25 mouse cellular contexts compared by ENCODE assay signal in the genomic region with DNA sequence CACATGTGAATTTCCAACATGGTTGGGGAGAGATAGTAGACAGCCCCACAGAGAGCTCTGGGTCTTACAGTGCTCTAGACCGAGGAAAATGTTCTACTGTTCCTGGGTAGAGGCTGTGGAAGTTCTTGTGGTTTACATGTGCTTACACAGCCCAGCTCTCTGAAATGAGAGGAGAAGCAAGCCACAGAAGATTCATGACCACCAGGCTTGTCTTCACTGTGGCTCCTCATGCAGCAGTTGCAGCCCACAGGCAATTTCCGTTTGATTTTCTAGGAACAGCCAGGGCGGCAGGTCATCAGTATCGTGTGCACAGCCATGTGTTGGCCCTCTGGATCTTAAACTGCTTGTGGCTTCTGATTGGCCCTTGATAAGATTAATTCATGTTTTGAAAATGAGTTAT.
A peak's percentile ranks its signal among the peaks of the same experiment; 100 is the strongest.
DNase-seq lines count a peak whose midpoint lies in the region; ATAC-seq and TF ChIP-seq lines count a peak whose summit lies in the region.
"Had no signal": no experiment of that assay in that cellular context is flagged by ENCODE, and none has a peak within 500 bp of the region (broad histone marks: within the 10 kb centered on the region; RNA-seq: fewer than 3 reads in every experiment).

No protein-coding gene starts in this region.

- no peak for TF ChIP-seq POLR2A in kidney, adult 2 months (IDR thresholded peaks at IDR 0.05; ENCODE audit: low read depth, low read length)

- H3K9ac ChIP-seq in kidney, postnatal 0 days (ENCODE audit: low read depth, low read length), result no peak overlapping the region
- no peak overlapping the region for H3K9ac ChIP-seq in hindbrain, embryonic 13.5 days
- H3K9ac ChIP-seq: embryonic facial prominence, embryonic 12.5 days; forebrain, embryonic 13.5 days; forebrain, embryonic 15.5 days had no signal

- 56% methylated on average over 4 of the region's 4 CpGs for WGBS in kidney, postnatal 0 days
- 67% methylated on average over 4 of the region's 4 CpGs for WGBS in kidney, adult 2 months
- 93% methylated on average over 4 of the region's 4 CpGs for WGBS in hindbrain, embryonic 13.5 days

- intact Hi-C loops in gastrocnemius, adult 2 months (cut with DNase I), result loop anchor here (2.0 to 10.0 kb wide), 3 partner anchors 131 to 515 kb away; no protein-coding TSS in a partner anchor

- no peak overlapping the region for H3K4me2 ChIP-seq in kidney, postnatal 0 days (ENCODE audit: low read length)
- no peak overlapping the region for H3K4me2 ChIP-seq in hindbrain, embryonic 13.5 days
- H3K4me2 ChIP-seq: embryonic facial prominence, embryonic 12.5 days; forebrain, embryonic 13.5 days; forebrain, embryonic 15.5 days had no signal

- no peak for ATAC-seq in kidney, postnatal 0 days (replicated peaks; ENCODE audit: low FRiP score, low read depth)
- peak; percentile 57 to 72 for ATAC-seq in hematopoietic stem cell, adult 5-6 weeks (replicated peaks in 1 of 2; ENCODE audit: insufficient read depth in 1 of 2, low FRiP score in 2 of 2, low TSS enrichment in 1 of 2, low read depth in 1 of 2, poor library complexity in 2 of 2, severe bottlenecking in 2 of 2)
- no peak for ATAC-seq in hindbrain, embryonic 13.5 days (ENCODE audit: low FRiP score)
- ATAC-seq: activated CD4-positive, CD25-positive, alpha-beta regulatory T cell, adult 4 months; CD4-positive, CD25-positive, alpha-beta regulatory T cell, adult 4 months; forebrain, embryonic 13.5 days; forebrain, embryonic 15.5 days; Patski had no signal

- no peaks in the 10 kb centered on the region for H3K27me3 ChIP-seq in kidney, postnatal 0 days (ENCODE audit: insufficient read depth, low read length)
- H3K27me3 ChIP-seq in kidney, adult 2 months (replicated peaks; ENCODE audit: control insufficient read depth, insufficient read depth, low read length), result no peaks in the 10 kb centered on the region
- no peaks in the 10 kb centered on the region for H3K27me3 ChIP-seq in hindbrain, embryonic 13.5 days
- H3K27me3 ChIP-seq: CH12.LX; embryonic facial prominence, embryonic 12.5 days; forebrain, embryonic 13.5 days; forebrain, embryonic 15.5 days; Patski had no signal

- peaks cover 21% of the 10 kb centered on the region for H3K4me1 ChIP-seq in kidney, postnatal 0 days (replicated peaks; ENCODE audit: insufficient read depth, low read length)
- 0 out of 2 replicates have a peak, but pooled peaks cover 4% of the 10 kb centered on the region for H3K4me1 ChIP-seq in kidney, adult 2 months (ENCODE audit: control insufficient read depth, insufficient read depth, low read length)
- H3K4me1 ChIP-seq in hindbrain, embryonic 13.5 days (replicated peaks), result peaks cover 16% of the 10 kb centered on the region
- H3K4me1 ChIP-seq: embryonic facial prominence, embryonic 10.5 days had no signal

- H3K36me3 ChIP-seq in kidney, postnatal 0 days (ENCODE audit: insufficient read depth, low read length), result peaks cover 5% of the 10 kb centered on the region; the same call in 1 of the 2 replicates
- H3K36me3 ChIP-seq in kidney, adult 2 months (ENCODE audit: control insufficient read depth, insufficient read depth, low read length), result no peaks in the 10 kb centered on the region
- peaks cover 19% of the 10 kb centered on the region for H3K36me3 ChIP-seq in hindbrain, embryonic 13.5 days
- H3K36me3 ChIP-seq: forebrain, embryonic 15.5 days; G1E had no signal

- peak overlapping the region; percentile 87; the same call in 1 of the 2 replicates for H3K27ac ChIP-seq in gastrocnemius, adult 2 months
- no peak overlapping the region for H3K27ac ChIP-seq in kidney, postnatal 0 days
- no peak overlapping the region for H3K27ac ChIP-seq in kidney, adult 2 months (ENCODE audit: insufficient read depth, low read depth, low read length)
- no peak overlapping the region for H3K27ac ChIP-seq in hindbrain, embryonic 13.5 days
- H3K27ac ChIP-seq: embryonic facial prominence, embryonic 10.5 days; embryonic facial prominence, embryonic 12.5 days; forebrain, embryonic 13.5 days; forebrain, embryonic 15.5 days had no signal

- H3K4me3 ChIP-seq in gastrocnemius, adult 2 months, result no peak overlapping the region
- H3K4me3 ChIP-seq in kidney, postnatal 0 days (replicated peaks; ENCODE audit: low read depth, low read length), result no peak overlapping the region
- H3K4me3 ChIP-seq in kidney, adult 2 months (ENCODE audit: insufficient read depth, low read depth, low read length), result no peak overlapping the region
- H3K4me3 ChIP-seq in hindbrain, embryonic 13.5 days, result no peak overlapping the region
- H3K4me3 ChIP-seq: embryonic facial prominence, embryonic 10.5 days; embryonic facial prominence, embryonic 12.5 days; forebrain, embryonic 13.5 days; forebrain, embryonic 15.5 days had no signal

- no peaks in the 10 kb centered on the region for H3K9me3 ChIP-seq in kidney, postnatal 0 days (replicated peaks; ENCODE audit: low read length)
- no peaks in the 10 kb centered on the region for H3K9me3 ChIP-seq in hindbrain, embryonic 13.5 days
- H3K9me3 ChIP-seq: embryonic facial prominence, embryonic 10.5 days; embryonic facial prominence, embryonic 12.5 days; forebrain, embryonic 13.5 days; forebrain, embryonic 15.5 days had no signal

- TF ChIP-seq CTCF in gastrocnemius, adult 2 months (IDR thresholded peaks at IDR 0.05), result no peak
- no peak for TF ChIP-seq CTCF in kidney, postnatal 0 days (IDR thresholded peaks at IDR 0.05; ENCODE audit: low read depth)
- TF ChIP-seq CTCF in kidney, adult 2 months (conservative IDR thresholded peaks at IDR 0.05; ENCODE audit: insufficient read depth, insufficient read length, low read depth, low read length), result no peak

- DNase-seq in gastrocnemius, adult 2 months, result no peak
- DNase-seq in gastrocnemius, adult 8-10 months (ENCODE audit: low spot score in 2 of 2), result no peak
- peak; percentile 18 for DNase-seq in kidney, postnatal 0 days (ENCODE audit: low spot score)
- DNase-seq in kidney, adult 2 months, result no peak
- DNase-seq in adrenal gland, adult 8-10 months, result no peak
- DNase-seq: adrenal gland, postnatal 10 days; adrenal gland, postnatal 25 days; B cell, adult 2 months; cerebellum, adult 11 months; cerebellum, adult 18-20 months; cerebellum, adult 8-10 months; cerebellum, adult 9-11 months; cerebellum, postnatal 14 days; cerebellum, postnatal 36 days had no signal

Comparison
In these comparisons a context has a peak if more than half of its experiments do, and no peak if none do; other contexts are left out.
1. ATAC-seq: peak in hematopoietic stem cell, adult 5-6 weeks (2 of 2); none in kidney, postnatal 0 days (single experiment) and hindbrain, embryonic 13.5 days (single experiment).